Mouse (Mus musculus): ENCODE results near the gene Ipo4. TPM values are rescaled to one million over a fixed set of nuclear protein-coding genes. Genes with fewer than 3 reads are reported as not detected.
A peak's percentile ranks its signal among the peaks of the same experiment; 100 is the strongest.

Ipo4 gene
- polyA plus RNA-seq, 1 experiment from 2014 or later = 25.9 TPM

DNA sequence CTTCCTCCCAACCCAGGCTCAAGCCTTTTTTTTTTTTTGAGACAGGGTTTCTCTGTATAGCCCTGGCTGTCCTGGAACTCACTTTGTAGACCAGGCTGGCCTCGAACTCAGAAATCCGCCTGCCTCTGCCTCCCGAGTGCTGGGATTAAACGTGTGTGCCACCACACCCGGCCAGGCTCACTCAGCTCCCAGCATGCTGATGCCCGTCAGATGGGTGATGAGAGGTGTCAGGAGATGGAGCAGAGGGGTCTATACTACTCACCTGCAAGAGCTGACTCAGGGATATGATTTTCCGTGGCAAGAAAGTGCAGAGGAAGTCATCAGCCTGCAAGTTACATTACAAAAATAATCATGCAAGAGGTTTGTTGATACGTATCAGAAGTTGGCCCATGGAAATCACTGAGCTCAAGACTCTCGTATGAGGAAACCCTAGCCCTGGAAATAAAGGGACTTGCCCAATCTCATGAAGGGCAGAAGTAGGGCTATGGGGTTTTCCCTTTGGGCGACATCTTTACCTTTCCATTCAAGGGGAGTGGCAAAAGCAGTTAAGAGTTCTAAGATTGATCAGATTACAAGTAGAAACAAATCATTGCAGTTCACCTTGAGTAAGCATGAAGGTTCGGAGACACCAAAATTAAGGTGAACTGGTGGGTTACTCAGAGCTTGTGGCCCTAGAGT, 45.8 kb downstream of the Ipo4 start:
- H3K27ac ChIP-seq (ENCODE audit: low read length) = peak overlapping the region; percentile 84
- H3K27me3 ChIP-seq (replicated peaks; ENCODE audit: insufficient read depth, low read length) = no peaks in the 10 kb centered on the region
- TF ChIP-seq EP300 (IDR thresholded peaks at IDR 0.05) (no peak), CTCF (IDR thresholded peaks at IDR 0.05) (no peak)
- H3K36me3 ChIP-seq (ENCODE audit: insufficient read depth, low read length) = peaks cover 9% of the 10 kb centered on the region; the same call in 1 of the 2 replicates
- peak overlapping the region; percentile 63 for H3K9ac ChIP-seq (replicated peaks; ENCODE audit: low read depth)
- peak overlapping the region; percentile 94 for H3K4me2 ChIP-seq (replicated peaks; ENCODE audit: low read depth, low read length)
- no peaks in the 10 kb centered on the region for H3K9me3 ChIP-seq (ENCODE audit: low read length)
- 75% methylated on average over 11 of the region's 11 CpGs for WGBS
- no peak for ATAC-seq
- DNase-seq (ENCODE audit: low spot score) = no peak
- peak overlapping the region; percentile 91 for H3K4me3 ChIP-seq (ENCODE audit: low read depth, low read length)
- peaks cover 10% of the 10 kb centered on the region for H3K4me1 ChIP-seq (ENCODE audit: insufficient read depth, low read depth, low read length)

- Histone ChIP-seq H3K4me3 (ENCODE audit: low read depth, low read length) (no peak overlapping the region), H3K27ac (ENCODE audit: low read length) (no peak overlapping the region), H3K4me2 (replicated peaks; ENCODE audit: low read depth, low read length) (no peak overlapping the region), H3K36me3 (ENCODE audit: insufficient read depth, low read length) (peaks cover 6% of the 10 kb centered on the region; the same call in 1 of the 2 replicates), H3K27me3 (replicated peaks; ENCODE audit: insufficient read depth, low read length) (no peaks in the 10 kb centered on the region), H3K9me3 (ENCODE audit: low read length) (no peaks in the 10 kb centered on the region), H3K9ac (replicated peaks; ENCODE audit: low read depth) (no peak overlapping the region), H3K4me1 (ENCODE audit: insufficient read depth, low read depth, low read length) (peaks cover 10% of the 10 kb centered on the region)
- TF ChIP-seq CTCF (IDR thresholded peaks at IDR 0.05) = no peak
- no peak for TF ChIP-seq EP300 (IDR thresholded peaks at IDR 0.05)
- ATAC-seq = no peak
- WGBS = 94% methylated on average over 5 of the region's 5 CpGs
- DNase-seq (ENCODE audit: low spot score) = no peak
Measured at GRCm38 (mm10) chr14:55589271-55589670, 46.5 kb downstream of the Ipo4 start.

DNA sequence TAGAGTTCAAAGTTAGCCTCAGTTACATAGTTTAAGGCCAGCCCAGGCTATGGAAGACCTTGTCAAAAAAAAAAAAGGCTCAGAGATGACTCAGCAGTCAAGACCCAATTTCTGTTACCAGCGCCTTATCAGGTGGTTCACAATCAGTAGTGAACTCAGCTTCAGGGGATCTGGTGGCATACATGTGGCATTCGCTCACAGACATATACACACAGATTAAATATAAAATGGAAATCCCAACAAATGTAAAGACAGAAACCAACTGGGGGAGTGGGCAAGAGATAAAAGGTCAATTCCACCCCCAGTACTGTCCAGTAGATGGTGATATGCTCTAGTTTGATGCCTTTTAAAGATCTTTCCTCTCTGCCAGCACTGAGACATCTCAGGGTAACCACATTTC, 49.6 kb downstream of the Ipo4 start:
- ATAC-seq = no peak
- 91% methylated on average over 2 of the region's 2 CpGs for WGBS
- no peak for TF ChIP-seq CTCF (IDR thresholded peaks at IDR 0.05)
- no peak for TF ChIP-seq EP300 (IDR thresholded peaks at IDR 0.05)

GRCm38 (mm10) chr14:55585566-55585960, 50.2 kb downstream of the Ipo4 start:
- Histone ChIP-seq H3K36me3 (ENCODE audit: insufficient read depth, low read length) (peaks cover 12% of the 10 kb centered on the region; the same call in 1 of the 2 replicates), H3K9ac (replicated peaks; ENCODE audit: low read depth) (no peak overlapping the region), H3K4me1 (ENCODE audit: insufficient read depth, low read depth, low read length) (peaks cover 4% of the 10 kb centered on the region; the same call in 1 of the 2 replicates), H3K27me3 (replicated peaks; ENCODE audit: insufficient read depth, low read length) (no peaks in the 10 kb centered on the region), H3K4me2 (replicated peaks; ENCODE audit: low read depth, low read length) (peak overlapping the region; percentile 81), H3K4me3 (ENCODE audit: low read depth, low read length) (peak overlapping the region; percentile 57), H3K9me3 (ENCODE audit: low read length) (no peaks in the 10 kb centered on the region), H3K27ac (ENCODE audit: low read length) (peak overlapping the region; percentile 47; the same call in 1 of the 2 replicates)
- TF ChIP-seq EP300 (IDR thresholded peaks at IDR 0.05) (no peak), CTCF (IDR thresholded peaks at IDR 0.05) (no peak)
- 48% methylated on average over 6 of the region's 6 CpGs for WGBS
- DNase-seq (ENCODE audit: low spot score) (no peak), ATAC-seq (peak; percentile 18)

More for the DNA sequence above, 49.6 kb downstream of the Ipo4 start:
- Histone ChIP-seq H3K9ac (replicated peaks; ENCODE audit: low read depth) (no peak overlapping the region), H3K36me3 (ENCODE audit: insufficient read depth, low read length) (peaks cover 9% of the 10 kb centered on the region; the same call in 1 of the 2 replicates), H3K27me3 (replicated peaks; ENCODE audit: insufficient read depth, low read length) (no peaks in the 10 kb centered on the region), H3K4me3 (ENCODE audit: low read depth, low read length) (no peak overlapping the region), H3K4me2 (replicated peaks; ENCODE audit: low read depth, low read length) (no peak overlapping the region), H3K4me1 (ENCODE audit: insufficient read depth, low read depth, low read length) (peaks cover 4% of the 10 kb centered on the region; the same call in 1 of the 2 replicates), H3K27ac (ENCODE audit: low read length) (no peak overlapping the region), H3K9me3 (ENCODE audit: low read length) (no peaks in the 10 kb centered on the region)
- no peak for DNase-seq (ENCODE audit: low spot score)

GRCm38 (mm10) chr14:55584702-55585565, 50.8 kb downstream of the Ipo4 start, which contains the start of gene Emc9:
Gene Emc9, minus strand, starts transcription at chr14:55585302.
- Histone ChIP-seq H3K9me3 (ENCODE audit: low read length) (no peaks in the 10 kb centered on the region), H3K27ac (ENCODE audit: low read length) (peak within 1 kb of the TSS; percentile 47; the same call in 1 of the 2 replicates), H3K9ac (replicated peaks; ENCODE audit: low read depth) (peak within 1 kb of the TSS; percentile 43; the same call in 1 of the 2 replicates), H3K4me3 (ENCODE audit: low read depth, low read length) (peak within 1 kb of the TSS; percentile 57), H3K4me2 (replicated peaks; ENCODE audit: low read depth, low read length) (peak within 1 kb of the TSS; percentile 81), H3K4me1 (ENCODE audit: insufficient read depth, low read depth, low read length) (no peaks in the 10 kb centered on the region; the same call in 1 of the 2 replicates), H3K36me3 (ENCODE audit: insufficient read depth, low read length) (peaks cover 18% of the 10 kb centered on the region; the same call in 1 of the 2 replicates), H3K27me3 (replicated peaks; ENCODE audit: insufficient read depth, low read length) (no peaks in the 10 kb centered on the region)
- DNase-seq (ENCODE audit: low spot score) (peak; percentile 91), ATAC-seq (peak; percentile 95)
- 5% methylated on average over 42 of the region's 43 CpGs for WGBS
- TF ChIP-seq EP300 (IDR thresholded peaks at IDR 0.05) (no peak), CTCF (IDR thresholded peaks at IDR 0.05) (peak; percentile 7; the same call in 1 of the 2 replicates)

DNA sequence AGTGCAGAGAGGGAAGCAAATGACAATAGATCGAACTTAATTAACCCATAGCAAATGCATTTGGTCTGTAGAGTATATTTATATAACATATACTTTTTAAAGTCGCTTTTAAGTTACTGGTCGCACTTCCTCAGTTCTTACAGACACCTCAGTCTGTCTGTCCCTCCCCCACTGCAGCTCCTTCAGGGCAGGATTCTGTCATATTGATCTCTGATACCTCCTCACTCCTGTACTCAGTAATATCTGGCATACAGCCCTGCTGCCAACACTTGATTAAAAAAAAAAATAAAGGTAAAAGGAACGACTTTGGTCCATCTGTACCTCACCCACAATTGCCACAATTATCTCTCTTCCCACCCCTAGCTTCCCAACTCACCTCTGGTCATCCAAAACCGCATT, 51.5 kb downstream of the Ipo4 start:
- TF ChIP-seq CTCF (IDR thresholded peaks at IDR 0.05) = no peak
- TF ChIP-seq EP300 (IDR thresholded peaks at IDR 0.05) = no peak
- DNase-seq (ENCODE audit: low spot score) (no peak), ATAC-seq (no peak)
- Histone ChIP-seq H3K36me3 (ENCODE audit: insufficient read depth, low read length) (peaks cover 18% of the 10 kb centered on the region; the same call in 1 of the 2 replicates), H3K4me1 (ENCODE audit: insufficient read depth, low read depth, low read length) (no peaks in the 10 kb centered on the region; the same call in 1 of the 2 replicates), H3K9ac (replicated peaks; ENCODE audit: low read depth) (no peak overlapping the region), H3K4me2 (replicated peaks; ENCODE audit: low read depth, low read length) (peak overlapping the region; percentile 81), H3K9me3 (ENCODE audit: low read length) (no peaks in the 10 kb centered on the region), H3K4me3 (ENCODE audit: low read depth, low read length) (peak overlapping the region; percentile 57), H3K27me3 (replicated peaks; ENCODE audit: insufficient read depth, low read length) (no peaks in the 10 kb centered on the region), H3K27ac (ENCODE audit: low read length) (no peak overlapping the region)
- 38% methylated on average over 5 of the region's 5 CpGs for WGBS
